Mouse (Mus musculus) forebrain, embryonic 14.5 days (tissue): ENCODE results near the gene Ewsr1. TPM values are rescaled to one million over a fixed set of nuclear protein-coding genes. Genes with fewer than 3 reads are reported as not detected.
"Not testable (repeated sequence)": the region's sequence is repeated elsewhere in the genome, so short reads cannot be mapped to it uniquely, and the experiment has no call there.

Experiments used
- ATAC-seq: fragments of 200-750 bp; cut with Nextera tagmentation; 2 replicates; pipeline ENCODE4 v1.8.0; 2017; ENCODE audit warnings: mild to moderate bottlenecking, moderate library complexity
- DNase-seq: peaks from one replicate; pipeline ENCODE4 v3.0.0-alpha.2; 2015; ENCODE audit warnings: low spot score
- H3K27ac ChIP-seq: fragments of 300-500 bp; sonication (generic); 2 replicates; pipeline ENCODE4 v1.5.1; 2014; ENCODE audit warnings: low read depth, mild to moderate bottlenecking, control low read depth, low read length, moderate library complexity
- H3K27me3 ChIP-seq: fragments of 300-500 bp; sonication (generic); replicated peaks from 2 replicates; pipeline ENCODE4 v1.6.1; 2014; ENCODE audit warnings: low read length, control low read depth, mixed read lengths; ENCODE audit not compliant: control insufficient read depth, insufficient read depth
- H3K36me3 ChIP-seq: fragments of 300-500 bp; sonication (generic); 2 replicates; pipeline ENCODE4 v1.6.1; 2014; ENCODE audit warnings: low read length, control low read depth; ENCODE audit not compliant: control insufficient read depth, insufficient read depth
- H3K4me1 ChIP-seq: fragments of 300-500 bp; sonication (generic); 2 replicates; pipeline ENCODE4 v1.6.1; 2014; ENCODE audit warnings: antibody characterized with exemption, low read length, control low read depth; ENCODE audit not compliant: control insufficient read depth, insufficient read depth
- H3K4me2 ChIP-seq: fragments of 300-500 bp; sonication (generic); 2 replicates; pipeline ENCODE4 v1.6.1; 2014; ENCODE audit warnings: mild to moderate bottlenecking, control low read depth, low read length
- H3K4me3 ChIP-seq: fragments of 300-500 bp; sonication (generic); 2 replicates; pipeline ENCODE4 v1.5.1; 2014; ENCODE audit warnings: low read depth, low read length, control low read depth
- H3K9ac ChIP-seq: fragments of 300-500 bp; sonication (generic); 2 replicates; pipeline ENCODE4 v1.6.1; 2014; ENCODE audit warnings: mild to moderate bottlenecking, low read length, control low read depth, moderate library complexity
- H3K9me3 ChIP-seq: fragments of 300-500 bp; sonication (generic); replicated peaks from 2 replicates; pipeline ENCODE4 v1.6.1; 2016; ENCODE audit warnings: low read length, control low read depth, mixed read lengths; ENCODE audit not compliant: control insufficient read depth
- WGBS: fragments of 180-500 bp; shearing (Covaris S2); extraction: QIAGEN DNeasy Blood & Tissue Kit; methylation state at CpG from one replicate; pipeline ENCODE4 v1.1.7; 2014; 5-methylcytosine and 5-hydroxymethylcytosine counted together
- polyA plus RNA-seq: library from polyadenylated mRNA; unstranded; fragments of >200 nt; fragmentation: Nextera tagmentation; extraction: Ambion mirVana; gene quantifications from 2 replicates; pipeline ENCODE4 v1.2.1, GENCODE M21; 2014

Ewsr1 gene
- polyA plus RNA-seq, 1 experiment from 2014 or later = 433 TPM

DNA sequence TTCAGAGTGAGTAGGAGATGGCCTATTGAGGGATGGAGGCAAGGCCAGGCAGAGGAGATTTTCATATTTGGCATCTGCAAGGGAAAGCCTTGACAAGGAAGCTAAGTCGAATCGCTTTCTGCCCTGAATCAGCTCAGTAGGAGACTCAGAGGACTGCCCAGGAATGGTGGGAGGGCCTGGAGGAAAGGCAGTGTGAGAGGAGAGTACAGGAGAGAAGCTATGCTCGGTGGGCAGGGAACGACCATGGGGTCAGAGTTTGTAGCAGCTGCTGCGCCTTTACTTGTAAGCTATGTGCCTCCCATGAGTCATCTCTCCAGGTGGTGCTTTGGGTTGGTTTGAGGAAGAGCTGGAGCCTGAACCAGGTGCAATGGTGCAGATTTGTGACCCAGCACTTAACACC lies 1.7 kb upstream of the Ewsr1 start:
- H3K36me3 ChIP-seq = peaks cover 17% of the 10 kb centered on the region
- H3K4me2 ChIP-seq = peak overlapping the region; percentile 71
- H3K4me3 ChIP-seq = peak overlapping the region; percentile 88; the same call in 1 of the 2 replicates
- no peak overlapping the region for H3K27ac ChIP-seq
- H3K4me1 ChIP-seq = peaks cover 24% of the 10 kb centered on the region
- no peak for DNase-seq
- H3K27me3 ChIP-seq = no peaks in the 10 kb centered on the region
- WGBS = 55% methylated on average over 5 of the region's 5 CpGs
- H3K9me3 ChIP-seq = no peaks in the 10 kb centered on the region
- no peak for ATAC-seq
- H3K9ac ChIP-seq = peak overlapping the region; percentile 13; the same call in 1 of the 2 replicates

DNA sequence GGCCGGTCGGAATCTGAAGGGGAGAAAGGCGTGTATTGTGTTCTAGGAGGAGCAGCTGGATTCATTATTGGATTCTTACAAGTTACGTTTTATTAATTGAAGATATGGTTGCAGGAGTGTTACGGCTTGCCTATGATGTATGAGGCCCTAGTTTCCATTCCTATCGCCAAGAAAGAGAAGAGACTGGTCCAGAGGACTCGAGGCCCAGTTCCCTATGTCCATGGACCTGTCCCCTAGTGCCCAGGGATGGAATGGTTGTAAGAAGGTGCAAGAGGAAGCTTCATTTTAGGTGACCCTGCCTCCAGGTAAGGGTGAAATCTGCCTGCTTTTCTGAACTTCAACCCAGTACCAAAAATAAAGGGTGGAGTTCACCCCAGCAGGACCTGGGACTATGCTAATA lies 1.2 kb upstream of the Ewsr1 start:
- ATAC-seq = peak; percentile 7; the same call in 1 of the 2 replicates
- 2% methylated on average over 7 of the region's 7 CpGs for WGBS
- no peak for DNase-seq
- H3K9me3 ChIP-seq = no peaks in the 10 kb centered on the region
- peaks cover 12% of the 10 kb centered on the region for H3K36me3 ChIP-seq
- H3K4me1 ChIP-seq = peaks cover 24% of the 10 kb centered on the region
- peak overlapping the region; percentile 71 for H3K4me2 ChIP-seq
- peak overlapping the region; percentile 88 for H3K4me3 ChIP-seq
- H3K27me3 ChIP-seq = no peaks in the 10 kb centered on the region
- peak overlapping the region; percentile 89 for H3K9ac ChIP-seq
- H3K27ac ChIP-seq = peak overlapping the region; percentile 97

DNA sequence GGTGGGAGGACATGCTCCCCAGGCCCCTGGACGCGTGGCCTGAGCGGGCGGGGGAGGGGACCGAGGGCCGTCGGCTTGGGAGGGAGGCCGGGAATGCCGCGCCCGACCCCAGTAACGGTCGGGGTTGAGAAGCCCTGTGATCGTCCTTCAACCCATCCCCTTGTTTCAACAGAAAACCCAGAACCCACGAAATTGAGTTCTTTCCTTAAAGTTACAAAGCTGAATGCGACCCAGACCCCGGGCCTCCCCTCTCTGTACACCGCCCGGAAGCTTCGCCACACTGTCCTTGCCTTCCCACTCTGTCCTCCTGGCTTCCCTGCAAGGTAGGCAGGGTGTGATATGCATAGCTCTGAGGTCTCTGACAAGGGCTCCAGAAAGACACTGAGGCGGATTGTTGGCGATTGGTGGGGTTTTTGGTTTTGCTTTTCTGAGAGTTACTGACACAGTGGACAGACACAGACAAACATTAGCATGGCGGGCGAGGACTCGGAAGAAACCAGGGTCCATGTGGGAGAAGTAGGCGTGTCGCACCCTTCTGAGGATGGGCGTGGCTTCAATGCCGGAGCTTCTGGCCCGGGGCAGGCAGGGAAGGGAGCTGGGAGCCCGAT lies 614 bp upstream of the Ewsr1 start:
- H3K4me2 ChIP-seq = peak overlapping the region; percentile 71
- no peaks in the 10 kb centered on the region for H3K27me3 ChIP-seq
- no peaks in the 10 kb centered on the region for H3K9me3 ChIP-seq
- ATAC-seq (peak; percentile 74), DNase-seq (peak; percentile 90)
- H3K4me3 ChIP-seq = peak overlapping the region; percentile 88
- H3K27ac ChIP-seq = peak overlapping the region; percentile 97
- H3K4me1 ChIP-seq = peaks cover 24% of the 10 kb centered on the region
- peaks cover 6% of the 10 kb centered on the region; the same call in 1 of the 2 replicates for H3K36me3 ChIP-seq
- under 1% methylated on average over 28 of the region's 31 CpGs for WGBS
- peak overlapping the region; percentile 89 for H3K9ac ChIP-seq

DNA sequence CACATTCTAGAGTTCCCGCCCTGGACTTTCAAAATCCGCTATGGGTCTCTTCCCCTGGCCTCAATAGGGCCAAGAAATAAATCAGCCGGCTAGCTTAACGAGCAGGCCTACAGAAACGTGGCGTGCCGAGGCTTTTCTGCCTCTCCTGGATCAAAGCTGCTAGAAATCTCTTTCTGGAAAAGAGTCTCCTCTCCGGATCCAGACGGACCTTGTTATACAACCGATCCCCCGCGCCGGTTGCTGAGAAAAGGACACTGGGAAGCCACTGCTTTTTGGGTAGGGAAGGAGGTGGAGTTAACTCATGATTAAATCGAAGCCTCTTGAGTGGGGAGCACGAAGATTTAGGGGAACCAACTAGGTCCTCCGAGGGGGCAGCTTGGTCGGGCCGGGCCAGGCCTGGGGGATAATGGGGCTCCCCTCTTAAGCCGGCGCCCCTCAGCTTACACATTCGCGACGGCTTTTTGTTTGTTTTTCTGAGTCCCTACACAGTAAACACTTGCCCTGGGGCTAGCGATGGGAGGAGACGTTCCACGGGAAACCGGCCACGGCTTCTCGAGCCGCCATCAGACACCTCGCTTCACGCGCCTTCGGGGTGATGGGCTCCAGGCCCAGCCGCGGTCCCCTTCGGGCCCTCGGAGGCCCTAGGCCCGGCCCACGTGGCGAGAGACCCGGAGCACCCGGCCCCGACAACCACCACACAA lies 881 bp downstream of the Ewsr1 start:
- peak overlapping the region; percentile 85 for H3K4me2 ChIP-seq
- H3K27ac ChIP-seq = peak overlapping the region; percentile 97
- under 1% methylated on average over 44 of the region's 44 CpGs for WGBS
- H3K9me3 ChIP-seq = no peaks in the 10 kb centered on the region
- H3K36me3 ChIP-seq = 0 out of 2 replicates have a peak, but pooled peaks cover 4% of the 10 kb centered on the region
- DNase-seq (peak; percentile 22), ATAC-seq (0 out of 2 replicates have a peak, but pooled peaks have one; percentile 1)
- H3K4me1 ChIP-seq = peaks cover 24% of the 10 kb centered on the region
- peak overlapping the region; percentile 88 for H3K4me3 ChIP-seq
- no peaks in the 10 kb centered on the region for H3K27me3 ChIP-seq
- peak overlapping the region; percentile 89 for H3K9ac ChIP-seq

DNA sequence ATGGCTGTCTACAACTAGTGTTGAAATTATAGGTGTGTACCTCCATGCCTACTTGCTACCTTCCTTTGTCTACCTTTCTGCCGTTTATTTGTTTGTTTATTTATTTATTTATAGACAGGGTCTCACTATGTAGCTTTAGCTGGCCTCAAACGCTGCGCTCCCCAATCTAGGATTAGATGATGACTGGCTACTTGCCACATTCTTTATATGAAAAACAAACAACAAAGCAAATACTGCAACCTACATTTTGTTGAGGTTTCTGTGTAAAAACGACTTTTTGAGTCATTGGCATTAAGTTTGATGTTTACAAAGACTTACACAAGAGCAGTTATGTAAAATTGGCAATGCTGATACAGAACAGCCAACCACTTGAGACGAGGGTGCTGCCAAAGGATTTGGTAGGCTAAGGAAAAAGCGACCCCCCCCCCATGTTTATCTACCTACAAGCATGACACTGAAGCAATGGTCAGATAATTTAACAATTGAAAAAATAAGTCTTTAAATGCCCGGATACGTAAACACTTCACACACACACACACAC lies 2.5 kb downstream of the Ewsr1 start:
- Histone ChIP-seq H3K27me3 (no peaks in the 10 kb centered on the region), H3K9ac (peak overlapping the region; percentile 89; the same call in 1 of the 2 replicates), H3K36me3 (peaks cover 14% of the 10 kb centered on the region), H3K4me3 (peak overlapping the region; percentile 88; the same call in 1 of the 2 replicates), H3K4me2 (peak overlapping the region; percentile 85), H3K4me1 (peaks cover 24% of the 10 kb centered on the region), H3K27ac (no peak overlapping the region), H3K9me3 (no peaks in the 10 kb centered on the region)
- DNase-seq = no peak
- ATAC-seq = no peak
- 66% methylated on average over 8 of the region's 8 CpGs for WGBS

DNA sequence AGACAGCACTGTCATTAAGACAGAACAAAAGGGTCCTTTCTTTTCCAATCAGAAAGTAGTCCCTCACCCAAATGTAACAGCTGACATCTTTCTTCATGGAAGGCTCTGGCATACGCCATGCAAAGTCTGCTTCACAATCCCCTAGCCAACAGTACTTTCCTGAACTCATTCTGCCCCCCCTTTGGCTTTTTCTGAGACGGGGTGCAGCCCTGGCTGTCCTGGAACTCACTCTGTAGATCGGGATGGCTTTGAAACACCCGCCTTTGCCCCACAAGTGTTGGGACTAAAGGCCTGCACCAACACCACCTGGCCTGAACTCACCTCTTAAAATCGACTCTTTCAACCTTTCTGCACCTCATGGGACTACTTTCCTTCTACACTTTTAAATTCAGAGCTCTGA lies 3.2 kb downstream of the Ewsr1 start:
- Histone ChIP-seq H3K4me2 (no peak overlapping the region), H3K4me3 (no peak overlapping the region), H3K4me1 (peaks cover 21% of the 10 kb centered on the region), H3K9ac (no peak overlapping the region), H3K36me3 (peaks cover 20% of the 10 kb centered on the region), H3K27ac (no peak overlapping the region), H3K9me3 (no peaks in the 10 kb centered on the region), H3K27me3 (no peaks in the 10 kb centered on the region)
- no peak for DNase-seq
- 68% methylated on average over 5 of the region's 5 CpGs for WGBS
- ATAC-seq = no peak

DNA sequence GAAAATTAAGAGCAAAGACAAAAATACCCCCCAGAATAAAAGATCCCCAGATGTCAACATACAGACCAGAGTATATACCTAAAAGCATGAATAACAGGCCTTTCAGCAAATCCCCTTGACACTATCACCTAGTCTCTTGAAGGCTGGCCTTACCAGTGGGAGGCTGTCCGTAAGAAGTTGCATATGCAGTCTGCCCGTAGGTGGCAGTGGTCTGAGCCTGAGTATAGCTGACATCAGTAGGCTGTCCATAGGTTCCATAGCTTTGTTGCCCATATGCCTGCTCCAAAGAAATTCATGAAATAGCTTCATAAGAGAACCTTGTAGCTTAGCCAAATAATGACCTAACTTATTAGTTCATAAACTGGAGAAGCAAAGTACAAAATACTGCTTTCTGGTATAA lies 7.4 kb downstream of the Ewsr1 start:
- H3K27ac ChIP-seq = no peak overlapping the region
- peaks cover 59% of the 10 kb centered on the region for H3K36me3 ChIP-seq
- 46% methylated on average over 2 of the region's 2 CpGs for WGBS
- no peaks in the 10 kb centered on the region for H3K27me3 ChIP-seq
- no peak overlapping the region for H3K4me2 ChIP-seq
- H3K4me1 ChIP-seq = peaks cover 5% of the 10 kb centered on the region
- DNase-seq = no peak
- no peak overlapping the region for H3K4me3 ChIP-seq
- H3K9me3 ChIP-seq = no peaks in the 10 kb centered on the region
- H3K9ac ChIP-seq = no peak overlapping the region
- no peak for ATAC-seq

DNA sequence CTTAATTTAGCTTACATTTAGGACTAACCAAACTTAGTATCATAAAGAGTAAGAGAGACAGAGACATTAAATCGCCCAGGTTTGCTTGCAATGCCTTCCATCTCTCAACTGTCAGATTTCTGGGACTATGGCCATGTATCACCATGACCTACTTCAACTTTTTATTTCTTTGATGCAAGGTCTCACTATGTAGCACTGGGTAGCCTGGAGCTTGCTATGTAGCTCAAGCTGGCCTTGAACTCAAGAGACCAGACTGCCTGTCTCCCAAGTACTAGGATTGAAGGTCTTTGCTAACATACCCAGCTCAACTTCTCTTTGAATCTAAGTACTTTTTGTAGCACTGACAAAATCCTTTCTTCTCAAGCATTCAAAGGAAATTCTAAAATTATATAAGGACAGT lies 9.9 kb downstream of the Ewsr1 start:
- ATAC-seq (no peak), DNase-seq (no peak)
- WGBS = 92% methylated on average over 1 of the region's 1 CpGs
- H3K4me2 ChIP-seq = no peak overlapping the region
- H3K9me3 ChIP-seq = no peaks in the 10 kb centered on the region
- no peak overlapping the region for H3K9ac ChIP-seq
- H3K4me3 ChIP-seq = no peak overlapping the region
- H3K36me3 ChIP-seq = peaks cover 85% of the 10 kb centered on the region
- no peaks in the 10 kb centered on the region for H3K27me3 ChIP-seq
- H3K27ac ChIP-seq = no peak overlapping the region
- no peaks in the 10 kb centered on the region for H3K4me1 ChIP-seq

DNA sequence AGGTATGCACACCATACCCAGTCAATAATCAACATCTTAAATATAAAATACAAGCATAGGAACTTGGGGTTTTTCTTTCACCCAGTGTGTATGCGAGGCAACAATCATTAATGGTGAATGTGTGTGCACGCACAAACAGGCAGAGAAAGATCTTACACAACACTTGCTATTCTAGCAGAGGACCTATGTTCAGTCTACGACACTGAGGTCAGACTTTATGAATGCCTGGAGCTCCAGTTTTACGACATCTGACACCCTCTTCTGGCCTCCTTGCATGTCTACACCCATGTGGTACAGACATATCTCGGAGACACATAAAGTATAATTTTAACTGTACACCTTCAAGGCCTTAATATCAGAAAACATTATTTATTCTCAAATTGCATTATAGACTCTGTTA lies 22.2 kb downstream of the Ewsr1 start:
- H3K27me3 ChIP-seq, H3K9me3 ChIP-seq, ATAC-seq, H3K27ac ChIP-seq, H3K4me3 ChIP-seq, H3K9ac ChIP-seq, H3K4me1 ChIP-seq, DNase-seq, H3K4me2 ChIP-seq: not testable (repeated sequence)
- peaks cover 79% of the 10 kb centered on the region for H3K36me3 ChIP-seq
- WGBS = 89% methylated on average over 4 of the region's 5 CpGs
